Mouse (Mus musculus): ENCODE results near the gene Prg2. TPM values are rescaled to one million over a fixed set of nuclear protein-coding genes. Genes with fewer than 3 reads are reported as not detected.

The Prg2 gene
- polyA plus RNA-seq, 1 experiment: not detected

GRCm38 (mm10) chr2:84996376-84996775 is 16.1 kb downstream of the Prg2 start:
- no peaks in the 10 kb centered on the region for H3K36me3 ChIP-seq (ENCODE audit: control insufficient read depth, insufficient read depth, low read length)
- TF ChIP-seq POLR2A (IDR thresholded peaks at IDR 0.05; ENCODE audit: control insufficient read depth, low read depth, low read length) (no peak), CTCF (IDR thresholded peaks at IDR 0.05; ENCODE audit: control insufficient read depth, insufficient read depth, insufficient replicate concordance, low read depth, low read length) (no peak)
- H3K4me1 ChIP-seq (ENCODE audit: control insufficient read depth, insufficient read depth, low read length): no peaks in the 10 kb centered on the region

GRCm38 (mm10) chr2:84999486-85000181 is 19.4 kb downstream of the Prg2 start:
- Histone ChIP-seq H3K27ac (ENCODE audit: control insufficient read depth, insufficient read depth, low read depth, low read length) (no peak overlapping the region), H3K4me3 (ENCODE audit: control insufficient read depth, low read depth, low read length) (no peak overlapping the region), H3K27me3 (ENCODE audit: control insufficient read depth, insufficient read depth, low read length) (no peaks in the 10 kb centered on the region), H3K36me3 (ENCODE audit: control insufficient read depth, insufficient read depth, low read length) (no peaks in the 10 kb centered on the region), H3K4me1 (ENCODE audit: control insufficient read depth, insufficient read depth, low read length) (no peaks in the 10 kb centered on the region)
- TF ChIP-seq CTCF (IDR thresholded peaks at IDR 0.05; ENCODE audit: control insufficient read depth, insufficient read depth, insufficient replicate concordance, low read depth, low read length): no peak
- TF ChIP-seq POLR2A (IDR thresholded peaks at IDR 0.05; ENCODE audit: control insufficient read depth, low read depth, low read length): no peak

More at GRCm38 (mm10) chr2:84996376-84996775, 16.1 kb downstream of the Prg2 start:
- H3K27me3 ChIP-seq (ENCODE audit: control insufficient read depth, insufficient read depth, low read length): no peaks in the 10 kb centered on the region
- H3K4me3 ChIP-seq (ENCODE audit: control insufficient read depth, low read depth, low read length): no peak overlapping the region
- H3K27ac ChIP-seq (ENCODE audit: control insufficient read depth, insufficient read depth, low read depth, low read length): no peak overlapping the region

- Histone ChIP-seq H3K36me3 (ENCODE audit: control insufficient read depth, insufficient read depth, low read length) (no peaks in the 10 kb centered on the region), H3K4me3 (ENCODE audit: control insufficient read depth, low read depth, low read length) (no peak overlapping the region), H3K4me1 (ENCODE audit: control insufficient read depth, insufficient read depth, low read length) (no peaks in the 10 kb centered on the region), H3K27me3 (ENCODE audit: control insufficient read depth, insufficient read depth, low read length) (no peaks in the 10 kb centered on the region), H3K27ac (ENCODE audit: control insufficient read depth, insufficient read depth, low read depth, low read length) (no peak overlapping the region)
- TF ChIP-seq POLR2A (IDR thresholded peaks at IDR 0.05; ENCODE audit: control insufficient read depth, low read depth, low read length): no peak
- no peak for TF ChIP-seq CTCF (IDR thresholded peaks at IDR 0.05; ENCODE audit: control insufficient read depth, insufficient read depth, insufficient replicate concordance, low read depth, low read length)
These were observed 21.2 kb downstream of the Prg2 start for GRCm38 (mm10) chr2:85001497-85001896.

GRCm38 (mm10) chr2:85002575-85002974 is 22.3 kb downstream of the Prg2 start:
- no peaks in the 10 kb centered on the region for H3K4me1 ChIP-seq (ENCODE audit: control insufficient read depth, insufficient read depth, low read length)
- no peak for TF ChIP-seq POLR2A (IDR thresholded peaks at IDR 0.05; ENCODE audit: control insufficient read depth, low read depth, low read length)
- TF ChIP-seq CTCF (IDR thresholded peaks at IDR 0.05; ENCODE audit: control insufficient read depth, insufficient read depth, insufficient replicate concordance, low read depth, low read length): no peak

GRCm38 (mm10) chr2:85004341-85004740 is 24.1 kb downstream of the Prg2 start:
- H3K27ac ChIP-seq (ENCODE audit: control insufficient read depth, insufficient read depth, low read depth, low read length): no peak overlapping the region
- H3K4me1 ChIP-seq (ENCODE audit: control insufficient read depth, insufficient read depth, low read length): no peaks in the 10 kb centered on the region
- H3K36me3 ChIP-seq (ENCODE audit: control insufficient read depth, insufficient read depth, low read length): no peaks in the 10 kb centered on the region
- H3K4me3 ChIP-seq (ENCODE audit: control insufficient read depth, low read depth, low read length): 0 out of 2 replicates have a peak overlapping the region, but pooled peaks have one; percentile 10
- TF ChIP-seq POLR2A (IDR thresholded peaks at IDR 0.05; ENCODE audit: control insufficient read depth, low read depth, low read length) (no peak), CTCF (IDR thresholded peaks at IDR 0.05; ENCODE audit: control insufficient read depth, insufficient read depth, insufficient replicate concordance, low read depth, low read length) (no peak)
- no peaks in the 10 kb centered on the region for H3K27me3 ChIP-seq (ENCODE audit: control insufficient read depth, insufficient read depth, low read length)

More at GRCm38 (mm10) chr2:85002575-85002974, 22.3 kb downstream of the Prg2 start:
- H3K27ac ChIP-seq (ENCODE audit: control insufficient read depth, insufficient read depth, low read depth, low read length): no peak overlapping the region
- H3K4me3 ChIP-seq (ENCODE audit: control insufficient read depth, low read depth, low read length): no peak overlapping the region
- H3K27me3 ChIP-seq (ENCODE audit: control insufficient read depth, insufficient read depth, low read length): no peaks in the 10 kb centered on the region
- no peaks in the 10 kb centered on the region for H3K36me3 ChIP-seq (ENCODE audit: control insufficient read depth, insufficient read depth, low read length)

GRCm38 (mm10) chr2:85006600-85006999 is 26.3 kb downstream of the Prg2 start:
- no peaks in the 10 kb centered on the region for H3K4me1 ChIP-seq (ENCODE audit: control insufficient read depth, insufficient read depth, low read length)
- no peak overlapping the region for H3K4me3 ChIP-seq (ENCODE audit: control insufficient read depth, low read depth, low read length)
- H3K36me3 ChIP-seq (ENCODE audit: control insufficient read depth, insufficient read depth, low read length): no peaks in the 10 kb centered on the region
- no peaks in the 10 kb centered on the region for H3K27me3 ChIP-seq (ENCODE audit: control insufficient read depth, insufficient read depth, low read length)
- H3K27ac ChIP-seq (ENCODE audit: control insufficient read depth, insufficient read depth, low read depth, low read length): no peak overlapping the region
- TF ChIP-seq CTCF (IDR thresholded peaks at IDR 0.05; ENCODE audit: control insufficient read depth, insufficient read depth, insufficient replicate concordance, low read depth, low read length): no peak
- no peak for TF ChIP-seq POLR2A (IDR thresholded peaks at IDR 0.05; ENCODE audit: control insufficient read depth, low read depth, low read length)

- Histone ChIP-seq H3K4me1 (ENCODE audit: control insufficient read depth, insufficient read depth, low read length) (no peaks in the 10 kb centered on the region), H3K4me3 (ENCODE audit: control insufficient read depth, low read depth, low read length) (no peak overlapping the region), H3K27ac (ENCODE audit: control insufficient read depth, insufficient read depth, low read depth, low read length) (no peak overlapping the region), H3K36me3 (ENCODE audit: control insufficient read depth, insufficient read depth, low read length) (no peaks in the 10 kb centered on the region), H3K27me3 (ENCODE audit: control insufficient read depth, insufficient read depth, low read length) (no peaks in the 10 kb centered on the region)
- TF ChIP-seq POLR2A (IDR thresholded peaks at IDR 0.05; ENCODE audit: control insufficient read depth, low read depth, low read length) (no peak), CTCF (IDR thresholded peaks at IDR 0.05; ENCODE audit: control insufficient read depth, insufficient read depth, insufficient replicate concordance, low read depth, low read length) (no peak)
These were observed 27.5 kb downstream of the Prg2 start for GRCm38 (mm10) chr2:85007729-85008128.
